ENCODE assay signal across 15 mouse cellular contexts in genomic region chr1:132559045-132559444, GRCm38 (mm10). TPM values are rescaled to one million over a fixed set of nuclear protein-coding genes. Genes with fewer than 3 reads are reported as not detected.
DNase-seq lines count a peak whose midpoint lies in the region; ATAC-seq and TF ChIP-seq lines count a peak whose summit lies in the region.
"Had no signal": no experiment of that assay in that cellular context is flagged by ENCODE, and none has a peak within 500 bp of the region (broad histone marks: within the 10 kb centered on the region; RNA-seq: fewer than 3 reads in every experiment).

No protein-coding gene starts in this region.

- peaks cover 31% of the 10 kb centered on the region for H3K4me1 ChIP-seq in embryonic facial prominence, embryonic 12.5 days
- H3K4me1 ChIP-seq in hindbrain, embryonic 12.5 days = peaks cover 60% of the 10 kb centered on the region
- peaks cover 10% of the 10 kb centered on the region; the same call in 1 of the 2 replicates for H3K4me1 ChIP-seq in liver, embryonic 12.5 days

- H3K4me2 ChIP-seq in embryonic facial prominence, embryonic 12.5 days (replicated peaks) = no peak overlapping the region
- H3K4me2 ChIP-seq in hindbrain, embryonic 12.5 days (replicated peaks) = peak overlapping the region; percentile 14; the same call in 1 of the 2 replicates
- no peak overlapping the region for H3K4me2 ChIP-seq in liver, embryonic 12.5 days
- H3K4me2 ChIP-seq: embryonic facial prominence, embryonic 13.5 days; kidney, embryonic 15.5 days; liver, embryonic 13.5 days had no signal

- H3K27me3 ChIP-seq in embryonic facial prominence, embryonic 12.5 days = no peaks in the 10 kb centered on the region
- H3K27me3 ChIP-seq in hindbrain, embryonic 12.5 days = no peaks in the 10 kb centered on the region
- peaks cover 55% of the 10 kb centered on the region for H3K27me3 ChIP-seq in liver, embryonic 12.5 days (replicated peaks)

- no peak overlapping the region for H3K9ac ChIP-seq in embryonic facial prominence, embryonic 12.5 days
- H3K9ac ChIP-seq in hindbrain, embryonic 12.5 days = no peak overlapping the region
- no peak overlapping the region for H3K9ac ChIP-seq in liver, embryonic 12.5 days
- H3K9ac ChIP-seq: embryonic facial prominence, embryonic 13.5 days; kidney, embryonic 15.5 days; liver, embryonic 13.5 days had no signal

- no peak for TF ChIP-seq CTCF in brain, embryonic 14.5 days (IDR thresholded peaks at IDR 0.05; ENCODE audit: borderline replicate concordance, extremely low read depth, insufficient read depth, insufficient read length)

- WGBS in embryonic facial prominence, embryonic 12.5 days = 16% methylated on average over 6 of the region's 6 CpGs
- WGBS in hindbrain, embryonic 12.5 days = 4% methylated on average over 6 of the region's 6 CpGs
- 19% methylated on average over 6 of the region's 6 CpGs for WGBS in liver, embryonic 12.5 days (ENCODE audit: insufficient replicate concordance)

- no peak overlapping the region for H3K4me3 ChIP-seq in embryonic facial prominence, embryonic 12.5 days
- H3K4me3 ChIP-seq in hindbrain, embryonic 12.5 days = no peak overlapping the region
- no peak overlapping the region for H3K4me3 ChIP-seq in liver, embryonic 12.5 days
- H3K4me3 ChIP-seq: embryonic facial prominence, embryonic 13.5 days; kidney, embryonic 15.5 days; liver, embryonic 13.5 days; myocyte had no signal

- H3K9me3 ChIP-seq in embryonic facial prominence, embryonic 12.5 days = no peaks in the 10 kb centered on the region
- no peaks in the 10 kb centered on the region for H3K9me3 ChIP-seq in hindbrain, embryonic 12.5 days (replicated peaks)
- no peaks in the 10 kb centered on the region for H3K9me3 ChIP-seq in liver, embryonic 12.5 days (replicated peaks)
- H3K9me3 ChIP-seq: embryonic facial prominence, embryonic 13.5 days; kidney, embryonic 15.5 days; liver, embryonic 13.5 days had no signal

- H3K27ac ChIP-seq in embryonic facial prominence, embryonic 12.5 days = peak overlapping the region; percentile 24; the same call in 1 of the 2 replicates
- peak overlapping the region; percentile 88 for H3K27ac ChIP-seq in hindbrain, embryonic 12.5 days
- no peak overlapping the region for H3K27ac ChIP-seq in liver, embryonic 12.5 days
- H3K27ac ChIP-seq: embryonic facial prominence, embryonic 13.5 days; kidney, embryonic 15.5 days; liver, embryonic 13.5 days had no signal

- DNase-seq in brain, embryonic 14.5 days (ENCODE audit: low read depth) = peak; percentile 78
- DNase-seq in neural tube, embryonic 10.5 days (ENCODE audit: extremely low spot score, low spot score) = peak; percentile 55
- DNase-seq in adrenal gland, adult 18-20 months (ENCODE audit: low spot score in 2 of 2) = no peak
- DNase-seq in gastrocnemius, postnatal 25 days = no peak
- DNase-seq: heart, postnatal 4 days; layer of hippocampus, adult 9-11 months; liver, embryonic 13.5 days; thymus, adult 2 months had no signal

- TF ChIP-seq POLR2A in brain, embryonic 14.5 days (IDR thresholded peaks at IDR 0.05; ENCODE audit: borderline replicate concordance, extremely low read depth, insufficient read depth, insufficient read length, poor library complexity, severe bottlenecking) = no peak

- no peak for ATAC-seq in embryonic facial prominence, embryonic 12.5 days (ENCODE audit: insufficient number of reproducible peaks, insufficient read depth, low FRiP score, low TSS enrichment)
- ATAC-seq in hindbrain, embryonic 12.5 days (ENCODE audit: low FRiP score) = peak; percentile 49
- no peak for ATAC-seq in liver, embryonic 12.5 days

- H3K36me3 ChIP-seq in embryonic facial prominence, embryonic 12.5 days = no peaks in the 10 kb centered on the region
- no peaks in the 10 kb centered on the region for H3K36me3 ChIP-seq in hindbrain, embryonic 12.5 days
- H3K36me3 ChIP-seq in liver, embryonic 12.5 days = no peaks in the 10 kb centered on the region
- H3K36me3 ChIP-seq: embryonic facial prominence, embryonic 13.5 days; kidney, embryonic 15.5 days; liver, embryonic 13.5 days had no signal

RNA-seq across cellular contexts. Expression of gene Cntn2, which starts 16.0 kb away (rescaled TPM):
- 92.0 and 111 TPM in 2 replicates for polyA plus RNA-seq in brain, embryonic 14.5 days (2012; rRNA removed)
- 18.7 and 23.0 TPM in 2 replicates for polyA plus RNA-seq in embryonic facial prominence, embryonic 12.5 days (2016; fragmentation: Nextera tagmentation; extraction: Ambion mirVana)
- polyA plus RNA-seq in hindbrain, embryonic 12.5 days (2016; fragmentation: Nextera tagmentation; extraction: Ambion mirVana) = 83.8 and 88.4 TPM in 2 replicates
- total RNA-seq in adrenal gland, adult 18-20 months (2021) = not detected
- 0.02 and 0.19 TPM in 2 replicates for polyA plus RNA-seq in liver, embryonic 12.5 days (2016; fragmentation: Nextera tagmentation; extraction: Ambion mirVana)
- under 1 TPM; 0.05 to 0.35 TPM for total RNA-seq in gastrocnemius, postnatal 25 days (2021)
- total RNA-seq: MEL had no signal
- polyA plus RNA-seq: myocyte had no signal

RNA-seq across cellular contexts. Expression of gene Tmem81, which starts 53.0 kb away (rescaled TPM):
- polyA plus RNA-seq in brain, embryonic 14.5 days (2012; rRNA removed) = 2.3 TPM in 2 replicates
- 1.7 and 1.8 TPM in 2 replicates for polyA plus RNA-seq in embryonic facial prominence, embryonic 12.5 days (2016; fragmentation: Nextera tagmentation; extraction: Ambion mirVana)
- polyA plus RNA-seq in hindbrain, embryonic 12.5 days (2016; fragmentation: Nextera tagmentation; extraction: Ambion mirVana) = 1.5 and 1.8 TPM in 2 replicates
- 1 to 10 TPM; 3.3 to 4.0 TPM for total RNA-seq in adrenal gland, adult 18-20 months (2021)
- polyA plus RNA-seq in liver, embryonic 12.5 days (2016; fragmentation: Nextera tagmentation; extraction: Ambion mirVana) = 1.5 and 1.7 TPM in 2 replicates
- 1 to 10 TPM in 1 of 2 experiments, under 1 TPM in 1; 0.94 to 1.2 TPM for total RNA-seq in gastrocnemius, postnatal 25 days (2021)

Comparison
In these comparisons a context has a peak if more than half of its experiments do, and no peak if none do; other contexts are left out.
1. DNase-seq: peak in brain, embryonic 14.5 days (single experiment) and neural tube, embryonic 10.5 days (single experiment); none in adrenal gland, adult 18-20 months (0 of 2) and gastrocnemius, postnatal 25 days (single experiment).
2. RNA of gene Cntn2, which starts 16.0 kb away (polyA plus RNA-seq): 92.0 to 111 TPM in brain, embryonic 14.5 days, 83.8 to 88.4 TPM in hindbrain, embryonic 12.5 days and 18.7 to 23.0 TPM in embryonic facial prominence, embryonic 12.5 days; 0.02 to 0.19 TPM in liver, embryonic 12.5 days; every median in the first group is over 10 times any median in the second.